Mouse (Mus musculus): Measurements from ENCODE around the gene Gba2.

DNA sequence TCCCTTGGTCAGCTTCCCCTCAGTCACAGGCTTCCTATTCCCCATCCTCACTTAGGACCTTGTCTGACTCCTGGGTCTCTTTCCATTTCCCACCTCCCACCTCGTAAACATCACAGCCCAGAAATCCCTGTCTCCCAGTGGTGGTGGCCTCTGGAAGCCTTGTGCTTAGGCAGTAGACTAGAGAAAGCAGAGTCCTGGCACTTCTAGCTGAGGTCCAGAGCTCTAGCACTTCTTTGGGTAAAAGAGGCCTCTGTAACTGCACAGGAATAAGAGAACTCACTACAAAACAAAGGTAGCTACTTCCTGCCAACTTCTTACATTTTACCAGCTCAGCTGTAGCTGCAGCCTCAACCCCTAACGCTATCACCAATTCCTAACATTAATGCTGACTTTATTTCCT is 17.7 kb downstream of the Gba2 start:
- TF ChIP-seq CTCF (IDR thresholded peaks at IDR 0.05; ENCODE audit: low read depth) (no peak), EP300 (IDR thresholded peaks at IDR 0.05; ENCODE audit: low read depth) (no peak)

All from liver, embryonic 14.5 days (tissue).